Mouse (Mus musculus) liver, embryonic 14.5 days (tissue): Measurements from ENCODE around the gene Ap1s1. TPM values are rescaled to one million over a fixed set of nuclear protein-coding genes. Genes with fewer than 3 reads are reported as not detected.

Experiments used
- ATAC-seq: fragments of 200-750 bp; cut with Nextera tagmentation; 2 replicates; pipeline ENCODE4 v1.8.0; 2017; ENCODE audit warnings: moderate number of reproducible peaks, mild to moderate bottlenecking, moderate library complexity; ENCODE audit not compliant: insufficient read depth
- DNase-seq, 3 experiments: peaks; one replicate each; pipeline ENCODE4 v3.0.0-alpha.2; 2012 to 2013; ENCODE audit warnings: low read depth in 3 of 3, low spot score in 3 of 3
- H3K27ac ChIP-seq: fragments of 300-500 bp; sonication (generic); 2 replicates; pipeline ENCODE4 v1.5.1; 2014; ENCODE audit warnings: moderate library complexity, mild to moderate bottlenecking, control low read depth, inconsistent platforms
- H3K27me3 ChIP-seq: fragments of 300-500 bp; sonication (generic); 2 replicates; pipeline ENCODE4 v1.6.1; 2014; ENCODE audit warnings: mild to moderate bottlenecking, low read length, moderate library complexity; ENCODE audit not compliant: control insufficient read depth, insufficient read depth
- H3K36me3 ChIP-seq: fragments of 300-500 bp; sonication (generic); replicated peaks from 2 replicates; pipeline ENCODE4 v1.6.1; 2014; ENCODE audit warnings: low read depth; ENCODE audit not compliant: control insufficient read depth, insufficient read depth
- H3K4me1 ChIP-seq, 2 experiments: fragments of 200-500 bp in 1 of 2; fragments of 300-500 bp in 1 of 2; sonication (generic) in 1 of 2; replicated peaks; 2 replicates each; pipeline ENCODE4 v1.6.1; 2012 to 2014; ENCODE audit warnings: antibody characterized with exemption in 1 of 2, inconsistent platforms in 1 of 2, low read length in 1 of 2; ENCODE audit not compliant: control insufficient read depth in 2 of 2, insufficient read depth in 2 of 2
- H3K4me2 ChIP-seq: fragments of 300-500 bp; sonication (generic); 2 replicates; pipeline ENCODE4 v1.6.1; 2014; ENCODE audit warnings: low read depth, mild to moderate bottlenecking, control low read depth, moderate library complexity
- H3K4me3 ChIP-seq, 2 experiments: fragments of 200-500 bp in 1 of 2; fragments of 300-500 bp in 1 of 2; sonication (generic) in 1 of 2; 2 replicates each; pipeline ENCODE4 v1.5.1; 2012 to 2014; ENCODE audit warnings: low read depth in 2 of 2, low read length in 2 of 2, mild to moderate bottlenecking in 2 of 2, control low read depth in 1 of 2, inconsistent platforms in 1 of 2, moderate library complexity in 1 of 2; ENCODE audit not compliant: insufficient read depth in 1 of 2
- H3K9ac ChIP-seq: fragments of 300-500 bp; sonication (generic); replicated peaks from 2 replicates; pipeline ENCODE4 v1.6.1; 2014; ENCODE audit warnings: mild to moderate bottlenecking, control low read depth, moderate library complexity
- H3K9me3 ChIP-seq: fragments of 300-500 bp; sonication (generic); 2 replicates; pipeline ENCODE4 v1.6.1; 2016; ENCODE audit warnings: low read length, mixed read lengths; ENCODE audit not compliant: control insufficient read depth
- CTCF ChIP-seq: IDR thresholded peaks from 2 replicates; pipeline ENCODE4 v1.5.1; 2016; ENCODE audit warnings: antibody characterized with exemption, low read depth, control low read depth
- EP300 ChIP-seq: IDR thresholded peaks from 2 replicates; pipeline ENCODE4 v1.6.1; 2016; ENCODE audit warnings: antibody characterized with exemption, low read depth
- WGBS: fragments of 180-500 bp; shearing (Covaris S2); extraction: QIAGEN DNeasy Blood & Tissue Kit; methylation state at CpG from one replicate; pipeline ENCODE4 v1.1.7; 2014; ENCODE audit not compliant: insufficient replicate concordance; 5-methylcytosine and 5-hydroxymethylcytosine counted together
- polyA plus RNA-seq, 2 experiments: library from polyadenylated mRNA; depleted of rRNA in 1 of 2; stranded (reverse) in 1 of 2; unstranded in 1 of 2; fragments of >200 nt; fragmentation: Nextera tagmentation in 1 of 2; extraction: Ambion mirVana in 1 of 2; gene quantifications; 2 replicates each; pipeline versions ENCODE4 v1.2.1 to v1.2.3; 2012 to 2014

Gene Ap1s1
- polyA plus RNA-seq, 2 experiments: 58.6 to 73.9 TPM

GRCm38 (mm10) chr5:137054873-137055272 is 8.9 kb upstream of the Ap1s1 start:
- no peak for TF ChIP-seq CTCF
- DNase-seq: no peak
- no peak for ATAC-seq

GRCm38 (mm10) chr5:137054299-137054698 is 8.4 kb upstream of the Ap1s1 start:
- Histone ChIP-seq H3K9me3 (no peaks in the 10 kb centered on the region), H3K4me3 (no peak overlapping the region), H3K4me1 (no peaks in the 10 kb centered on the region), H3K9ac (no peak overlapping the region), H3K4me2 (no peak overlapping the region), H3K27me3 (no peaks in the 10 kb centered on the region; the same call in 1 of the 2 replicates), H3K27ac (no peak overlapping the region), H3K36me3 (no peaks in the 10 kb centered on the region)
- DNase-seq: no peak
- ATAC-seq: no peak
- TF ChIP-seq CTCF (no peak), EP300 (no peak)
- WGBS: 65% methylated on average over 7 of the region's 7 CpGs

More at GRCm38 (mm10) chr5:137054873-137055272, 8.9 kb upstream of the Ap1s1 start:
- no peak overlapping the region for H3K27ac ChIP-seq
- no peak overlapping the region for H3K4me2 ChIP-seq
- H3K9me3 ChIP-seq: no peaks in the 10 kb centered on the region
- H3K4me3 ChIP-seq: no peak overlapping the region
- 56% methylated on average over 5 of the region's 5 CpGs for WGBS
- no peaks in the 10 kb centered on the region for H3K36me3 ChIP-seq
- no peaks in the 10 kb centered on the region; the same call in 1 of the 2 replicates for H3K27me3 ChIP-seq
- no peaks in the 10 kb centered on the region for H3K4me1 ChIP-seq
- no peak overlapping the region for H3K9ac ChIP-seq

DNA sequence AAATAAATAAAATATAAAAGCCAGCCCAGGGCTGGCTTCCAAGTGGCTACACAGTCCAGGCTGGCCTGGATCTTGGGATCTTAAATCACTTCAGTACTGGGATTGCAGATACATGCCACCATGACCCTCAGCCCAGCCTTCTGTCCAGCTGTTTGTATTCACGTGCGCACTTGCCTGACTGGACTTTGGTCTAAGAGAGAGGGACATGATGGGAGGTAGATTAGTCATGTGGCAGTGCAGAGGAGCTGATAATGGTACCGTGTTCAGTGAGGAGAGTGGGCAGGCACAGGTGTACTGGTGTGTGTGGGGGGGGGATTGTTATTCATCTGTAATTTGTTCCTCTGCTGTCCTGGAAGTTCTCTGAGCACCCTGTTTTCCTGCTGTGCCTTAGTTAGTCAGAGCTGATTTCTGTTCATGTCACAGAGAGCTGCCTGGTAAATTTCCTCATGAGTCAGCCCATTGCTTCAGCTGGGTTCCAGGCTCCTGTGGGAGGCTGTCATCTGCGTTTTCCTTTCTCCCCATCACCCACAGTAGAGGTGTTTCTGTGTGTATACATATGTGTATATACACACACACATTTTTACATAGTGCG is 6.1 kb upstream of the Ap1s1 start:
- Histone ChIP-seq H3K36me3 (no peaks in the 10 kb centered on the region), H3K27me3 (no peaks in the 10 kb centered on the region; the same call in 1 of the 2 replicates), H3K4me2 (no peak overlapping the region), H3K9ac (no peak overlapping the region), H3K4me3 (no peak overlapping the region), H3K9me3 (no peaks in the 10 kb centered on the region), H3K4me1 (no peaks in the 10 kb centered on the region), H3K27ac (no peak overlapping the region)
- no peak for TF ChIP-seq CTCF
- TF ChIP-seq EP300: no peak
- ATAC-seq: no peak
- 62% methylated on average over 5 of the region's 5 CpGs for WGBS
- no peak for DNase-seq

- DNase-seq: no peak
- Histone ChIP-seq H3K4me2 (no peak overlapping the region), H3K9ac (no peak overlapping the region), H3K36me3 (no peaks in the 10 kb centered on the region), H3K4me3 (no peak overlapping the region), H3K27ac (no peak overlapping the region), H3K4me1 (peaks cover 0 to 5% of the 10 kb centered on the region in 2 experiments; a peak in 1 of 4 replicates), H3K9me3 (no peaks in the 10 kb centered on the region), H3K27me3 (no peaks in the 10 kb centered on the region; the same call in 1 of the 2 replicates)
- WGBS: 53% methylated on average over 6 of the region's 6 CpGs
- no peak for ATAC-seq
- TF ChIP-seq EP300: no peak
- TF ChIP-seq CTCF: no peak
These were observed 5.2 kb upstream of the Ap1s1 start for GRCm38 (mm10) chr5:137051125-137051524.

GRCm38 (mm10) chr5:137046991-137047390 is 1.1 kb upstream of the Ap1s1 start:
- Histone ChIP-seq H3K4me1 (peaks cover 5 to 13% of the 10 kb centered on the region in 2 experiments), H3K4me3 (no peak overlapping the region), H3K27me3 (no peaks in the 10 kb centered on the region; the same call in 1 of the 2 replicates), H3K36me3 (peaks cover 4% of the 10 kb centered on the region), H3K27ac (no peak overlapping the region), H3K9me3 (no peaks in the 10 kb centered on the region), H3K4me2 (no peak overlapping the region), H3K9ac (no peak overlapping the region)
- DNase-seq (no peak), ATAC-seq (no peak)
- TF ChIP-seq CTCF (no peak), EP300 (no peak)
